Mouse (Mus musculus): ENCODE data around the gene Izumo2. TPM values are rescaled to one million over a fixed set of nuclear protein-coding genes. Genes with fewer than 3 reads are reported as not detected.

Gene Izumo2
- total and polyA plus RNA-seq, 3 experiments = not detected

DNA sequence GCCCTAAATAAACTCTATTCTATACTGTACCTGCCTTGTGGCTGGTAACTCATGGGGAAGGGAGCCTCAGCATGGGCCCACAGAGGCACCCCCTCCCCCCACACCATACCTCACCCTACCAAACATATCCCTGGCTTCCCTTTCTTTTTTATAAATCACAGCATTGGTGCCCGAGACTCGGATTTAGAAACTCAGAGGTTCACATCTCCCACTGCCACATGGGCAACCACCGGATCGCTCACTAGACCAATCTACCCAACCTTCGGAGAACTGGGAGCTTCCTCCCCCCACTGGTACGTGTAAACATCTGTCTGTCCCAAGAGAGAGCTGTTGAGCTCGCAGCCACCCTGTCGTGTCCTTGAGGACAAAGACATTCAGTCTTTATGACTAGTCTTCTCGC is 35.7 kb downstream of the Izumo2 start:
- peaks cover 0 to 10% of the 10 kb centered on the region in 2 experiments; a peak in 2 of 4 replicates for H3K4me1 ChIP-seq (ENCODE audit: control insufficient read depth in 1 of 2, insufficient read depth in 2 of 2, low read length in 2 of 2)
- no peak overlapping the region for H3K4me3 ChIP-seq (ENCODE audit: control insufficient read depth in 1 of 2, insufficient read depth in 1 of 2, low read depth in 2 of 2, low read length in 2 of 2)
- no peak overlapping the region for H3K9ac ChIP-seq (ENCODE audit: control insufficient read depth, low read depth, low read length, poor library complexity, severe bottlenecking)
- TF ChIP-seq MYC (IDR thresholded peaks at IDR 0.05; ENCODE audit: low read depth, low read length) (no peak), ZMIZ1 (IDR thresholded peaks at IDR 0.05; ENCODE audit: low read depth, low read length) (no peak), HCFC1 (IDR thresholded peaks at IDR 0.05; ENCODE audit: low read depth, low read length) (no peak)
- peaks cover 0 to 6% of the 10 kb centered on the region in 2 experiments; a peak in 2 of 4 replicates for H3K36me3 ChIP-seq (ENCODE audit: control insufficient read depth in 1 of 2, insufficient read depth in 2 of 2, low read length in 2 of 2)
- no peak overlapping the region for H3K27ac ChIP-seq (ENCODE audit: control insufficient read depth, low read depth, low read length)
- DNase-seq (ENCODE audit: low read depth, low spot score) = no peak
- H3K27me3 ChIP-seq (ENCODE audit: control insufficient read depth in 1 of 2, insufficient read depth in 2 of 2, low read length in 2 of 2) = no peaks in the 10 kb centered on the region; a peak in 1 of 4 replicates
- H3K9me3 ChIP-seq (replicated peaks; ENCODE audit: insufficient read depth, low read length) = no peaks in the 10 kb centered on the region
- H3K79me2 ChIP-seq (ENCODE audit: control insufficient read depth, insufficient read depth, low read length, poor library complexity) = peaks cover 1% of the 10 kb centered on the region; the same call in 1 of the 2 replicates

DNA sequence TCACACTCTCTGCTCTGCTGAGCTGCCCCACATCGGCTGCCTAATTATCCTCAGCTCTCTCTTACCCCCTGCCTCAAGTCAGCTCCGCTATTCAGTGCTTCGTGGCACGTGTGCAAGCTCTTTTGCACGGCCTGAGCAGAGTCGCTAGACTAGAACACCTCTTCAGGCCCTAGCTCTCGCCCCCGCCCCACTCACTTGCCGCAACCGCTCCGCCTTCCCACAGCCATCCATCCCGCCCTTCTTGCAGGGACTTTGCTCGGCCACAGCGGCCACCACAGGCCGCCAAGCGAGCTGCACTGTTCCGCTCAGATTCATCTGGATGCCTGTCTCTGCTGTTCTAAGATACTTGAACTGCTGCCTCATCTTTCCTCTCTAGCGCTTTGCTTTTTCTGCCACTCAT is 36.5 kb downstream of the Izumo2 start:
- Histone ChIP-seq H3K36me3 (ENCODE audit: control insufficient read depth in 1 of 2, insufficient read depth in 2 of 2, low read length in 2 of 2) (peaks cover 0 to 9% of the 10 kb centered on the region in 2 experiments; a peak in 2 of 4 replicates), H3K4me1 (ENCODE audit: control insufficient read depth in 1 of 2, insufficient read depth in 2 of 2, low read length in 2 of 2) (peaks cover 0 to 12% of the 10 kb centered on the region in 2 experiments; a peak in 2 of 4 replicates), H3K4me3 (ENCODE audit: control insufficient read depth in 1 of 2, insufficient read depth in 1 of 2, low read depth in 2 of 2, low read length in 2 of 2) (peak overlapping the region; percentile 50 to 54; a peak in 3 of 4 replicates), H3K9ac (ENCODE audit: control insufficient read depth, low read depth, low read length, poor library complexity, severe bottlenecking) (peak overlapping the region; percentile 46), H3K79me2 (ENCODE audit: control insufficient read depth, insufficient read depth, low read length, poor library complexity) (peaks cover 5% of the 10 kb centered on the region; the same call in 1 of the 2 replicates), H3K9me3 (replicated peaks; ENCODE audit: insufficient read depth, low read length) (no peaks in the 10 kb centered on the region), H3K27me3 (ENCODE audit: control insufficient read depth in 1 of 2, insufficient read depth in 2 of 2, low read length in 2 of 2) (no peaks in the 10 kb centered on the region; a peak in 1 of 4 replicates), H3K27ac (ENCODE audit: control insufficient read depth, low read depth, low read length) (no peak overlapping the region)
- DNase-seq (ENCODE audit: low read depth, low spot score) = peak; percentile 87
- peak; percentile 80; the same call in 1 of the 2 replicates for TF ChIP-seq MAZ (IDR thresholded peaks at IDR 0.05; ENCODE audit: low read depth, low read length)
- peak; percentile 57 to 80 (median 75) for TF ChIP-seq CTCF (IDR thresholded peaks at IDR 0.05 in 2 of 3, conservative IDR thresholded peaks at IDR 0.05 in 1 of 3; ENCODE audit: control insufficient read depth in 1 of 3, insufficient read depth in 1 of 3, low read depth in 2 of 3, low read length in 3 of 3, poor library complexity in 1 of 3, severe bottlenecking in 1 of 3)
- TF ChIP-seq BHLHE40 (IDR thresholded peaks at IDR 0.05; ENCODE audit: borderline replicate concordance, low read depth, low read length) = 0 out of 2 replicates have a peak, but pooled peaks have one; percentile 11
- TF ChIP-seq UBTF (IDR thresholded peaks at IDR 0.05; ENCODE audit: borderline replicate concordance, insufficient read depth, low read depth, low read length) = no peak
- no peak for TF ChIP-seq KAT2A (conservative IDR thresholded peaks at IDR 0.05; ENCODE audit: low read depth, low read length)
- no peak for TF ChIP-seq ZMIZ1 (IDR thresholded peaks at IDR 0.05; ENCODE audit: low read depth, low read length)
- TF ChIP-seq HCFC1 (IDR thresholded peaks at IDR 0.05; ENCODE audit: low read depth, low read length) = peak; percentile 60; the same call in 1 of the 2 replicates
- TF ChIP-seq CHD1 (IDR thresholded peaks at IDR 0.05; ENCODE audit: low read depth, low read length) = no peak
- no peak for TF ChIP-seq SMC3 (IDR thresholded peaks at IDR 0.05; ENCODE audit: low read depth, low read length)
- TF ChIP-seq RAD21 (IDR thresholded peaks at IDR 0.05; ENCODE audit: low read depth, low read length) = peak; percentile 5
- TF ChIP-seq TCF12 (IDR thresholded peaks at IDR 0.05; ENCODE audit: low read depth, low read length) = peak; percentile 31; the same call in 1 of the 2 replicates
- no peak for TF ChIP-seq NRF1 (IDR thresholded peaks at IDR 0.05; ENCODE audit: insufficient read depth, low read depth, low read length, poor library complexity, severe bottlenecking)
- no peak for TF ChIP-seq MXI1 (IDR thresholded peaks at IDR 0.05; ENCODE audit: low read depth, low read length)
- TF ChIP-seq GABPA (IDR thresholded peaks at IDR 0.05; ENCODE audit: low read depth, low read length) = no peak
- no peak for TF ChIP-seq ETS1 (IDR thresholded peaks at IDR 0.05; ENCODE audit: low read depth, low read length)
- TF ChIP-seq TBP (IDR thresholded peaks at IDR 0.05; ENCODE audit: low read depth, low read length) = no peak
- 0 out of 4 replicates have a peak, but pooled peaks of 1 of the 2 experiments have one; percentile 29 for TF ChIP-seq EP300 (IDR thresholded peaks at IDR 0.05; ENCODE audit: low read depth in 1 of 2, low read length in 2 of 2)

Data from MEL (cell line).